Mouse (Mus musculus) lung, postnatal 0 days (tissue): ENCODE measurements around the gene Serpinb1b.

Experiments used
- CTCF ChIP-seq: IDR thresholded peaks from 2 replicates; pipeline ENCODE4 v1.5.1; 2016; ENCODE audit warnings: antibody characterized with exemption, mild to moderate bottlenecking
- EP300 ChIP-seq: IDR thresholded peaks from 2 replicates; pipeline ENCODE4 v1.6.1; 2016; ENCODE audit warnings: antibody characterized with exemption, mild to moderate bottlenecking, control low read depth

DNA sequence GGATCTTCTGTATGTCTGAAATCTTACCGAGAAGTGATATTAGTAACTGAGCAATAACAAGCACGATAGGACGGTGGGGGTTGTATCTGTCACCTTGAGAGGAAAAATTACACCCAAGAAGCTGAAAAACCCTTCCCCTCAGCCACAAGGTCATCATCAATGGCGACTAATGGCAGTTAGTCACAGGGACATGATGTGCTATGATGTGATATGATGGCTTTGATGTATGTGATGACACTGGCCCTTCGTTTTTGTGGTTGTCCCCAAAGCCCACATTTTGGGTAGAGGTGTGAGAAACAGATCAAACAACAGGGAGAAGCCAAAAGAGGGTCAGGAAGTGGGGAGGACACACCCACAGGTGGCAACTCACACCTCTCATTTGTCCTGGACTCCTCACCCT, 6.6 kb upstream of the Serpinb1b start:
- TF ChIP-seq CTCF: no peak
- no peak for TF ChIP-seq EP300
